Mouse (Mus musculus) liver, adult 2 months (tissue): Measurements from ENCODE around the gene Xntrpc. TPM values are rescaled to one million over a fixed set of nuclear protein-coding genes. Genes with fewer than 3 reads are reported as not detected.
"Not testable (repeated sequence)": the region's sequence is repeated elsewhere in the genome, so short reads cannot be mapped to it uniquely, and the experiment has no call there.

ENCODE experiments used
- DNase-seq: peaks from one replicate; pipeline ENCODE4 v3.0.0-alpha.2; 2011; ENCODE audit warnings: low read depth, low spot score; ENCODE audit errors: extremely low read depth
- H3K27ac ChIP-seq: fragments of 200-500 bp; replicated peaks from 2 replicates; pipeline ENCODE4 v1.5.1; 2012; ENCODE audit warnings: low read depth, mild to moderate bottlenecking, control low read depth, inconsistent platforms, low read length; ENCODE audit not compliant: insufficient read depth
- H3K27me3 ChIP-seq: fragments of 200-500 bp; 2 replicates; pipeline ENCODE4 v1.6.1; 2012; ENCODE audit warnings: mild to moderate bottlenecking, moderate library complexity, low read length, inconsistent platforms; ENCODE audit not compliant: control insufficient read depth, insufficient read depth
- H3K36me3 ChIP-seq: fragments of 200-500 bp; 2 replicates; pipeline ENCODE4 v1.6.1; 2012; ENCODE audit warnings: low read length, inconsistent platforms; ENCODE audit not compliant: control insufficient read depth, insufficient read depth
- H3K4me1 ChIP-seq: fragments of 200-500 bp; 2 replicates; pipeline ENCODE4 v1.6.1; 2011; ENCODE audit warnings: low read length; ENCODE audit not compliant: control insufficient read depth, insufficient read depth
- H3K4me3 ChIP-seq: fragments of 200-500 bp; 2 replicates; pipeline ENCODE4 v1.5.1; 2011; ENCODE audit warnings: low read depth, mild to moderate bottlenecking, control low read depth, low read length, moderate library complexity; ENCODE audit not compliant: insufficient read depth
- H3K79me2 ChIP-seq: fragments of 200-500 bp; 2 replicates; pipeline ENCODE4 v1.6.1; 2012; ENCODE audit warnings: inconsistent platforms, mild to moderate bottlenecking, low read length, moderate library complexity; ENCODE audit not compliant: control insufficient read depth, insufficient read depth
- H3K9ac ChIP-seq: fragments of 200-500 bp; 2 replicates; pipeline ENCODE4 v1.6.1; 2012; ENCODE audit warnings: low read depth, mild to moderate bottlenecking, control low read depth, inconsistent platforms, low read length
- CTCF ChIP-seq: fragments of 200-500 bp; IDR thresholded peaks from 2 replicates; pipeline ENCODE4 v1.5.1; 2011; ENCODE audit warnings: low read depth, low read length, control low read depth
- POLR2A ChIP-seq: fragments of 200-500 bp; IDR thresholded peaks from 2 replicates; pipeline ENCODE4 v1.6.1; 2011; ENCODE audit warnings: low read length, control low read depth; ENCODE audit not compliant: insufficient read depth; ENCODE audit errors: extremely low read depth
- WGBS: fragments of 180-500 bp; shearing (Covaris S2); methylation state at CpG from one replicate; pipeline ENCODE4 v1.1.7; 2018; 5-methylcytosine and 5-hydroxymethylcytosine counted together
- polyA plus RNA-seq: library from polyadenylated mRNA; depleted of rRNA; stranded (reverse); fragments of >200 nt; gene quantifications from 2 replicates; pipeline ENCODE4 v1.2.3, GENCODE M21; 2012
- total RNA-seq: library from RNA; depleted of rRNA; stranded (reverse); fragments of >200 nt; gene quantifications from 2 replicates; pipeline ENCODE4 v1.2.3, GENCODE M21; 2014

The Xntrpc gene
- total and polyA plus RNA-seq, 2 experiments: 0.18 to 0.75 TPM

- 95% methylated on average over 3 of the region's 3 CpGs for WGBS
- peaks cover 46% of the 10 kb centered on the region for H3K36me3 ChIP-seq
- H3K27me3 ChIP-seq: no peaks in the 10 kb centered on the region
Observed at GRCm38 (mm10) chr7:102037318-102037717, 28.2 kb upstream of the Xntrpc start.

GRCm38 (mm10) chr7:102042314-102042713, 23.2 kb upstream of the Xntrpc start:
- H3K79me2 ChIP-seq: peaks cover 7% of the 10 kb centered on the region; the same call in 1 of the 2 replicates
- peaks cover 27% of the 10 kb centered on the region for H3K36me3 ChIP-seq
- no peak overlapping the region for H3K27ac ChIP-seq
- H3K9ac ChIP-seq: no peak overlapping the region
- 42% methylated on average over 2 of the region's 2 CpGs for WGBS
- no peak for TF ChIP-seq POLR2A
- no peak for TF ChIP-seq CTCF
- no peak overlapping the region for H3K4me3 ChIP-seq
- H3K4me1 ChIP-seq: no peaks in the 10 kb centered on the region
- H3K27me3 ChIP-seq: no peaks in the 10 kb centered on the region
- peak; percentile 28 for DNase-seq

More at GRCm38 (mm10) chr7:102037318-102037717, 28.2 kb upstream of the Xntrpc start:
- H3K79me2 ChIP-seq: no peaks in the 10 kb centered on the region
- no peak overlapping the region for H3K9ac ChIP-seq
- H3K4me1 ChIP-seq: no peaks in the 10 kb centered on the region
- no peak overlapping the region for H3K27ac ChIP-seq
- no peak overlapping the region for H3K4me3 ChIP-seq
- TF ChIP-seq POLR2A (no peak), CTCF (no peak)
- no peak for DNase-seq

GRCm38 (mm10) chr7:102048524-102048923, 17.0 kb upstream of the Xntrpc start:
- H3K4me1 ChIP-seq, H3K4me3 ChIP-seq, H3K27ac ChIP-seq, H3K9ac ChIP-seq, H3K36me3 ChIP-seq, H3K27me3 ChIP-seq: not testable (repeated sequence)
- TF ChIP-seq CTCF: 0 out of 2 replicates have a peak, but pooled peaks have one; percentile 13
- H3K79me2 ChIP-seq: peaks cover 12% of the 10 kb centered on the region; the same call in 1 of the 2 replicates
- DNase-seq: peak; percentile 35

GRCm38 (mm10) chr7:102061353-102061752, 4.2 kb upstream of the Xntrpc start:
- Histone ChIP-seq H3K4me1 (peaks cover 37% of the 10 kb centered on the region), H3K36me3 (no peaks in the 10 kb centered on the region; the same call in 1 of the 2 replicates), H3K27me3 (no peaks in the 10 kb centered on the region), H3K9ac (no peak overlapping the region), H3K79me2 (peaks cover 24% of the 10 kb centered on the region; the same call in 1 of the 2 replicates), H3K4me3 (no peak overlapping the region), H3K27ac (no peak overlapping the region)
- no peak for DNase-seq
- 70% methylated on average over 3 of the region's 3 CpGs for whole genome bisulfite sequencing
- TF ChIP-seq CTCF (no peak), POLR2A (no peak)

- H3K27me3 ChIP-seq: no peaks in the 10 kb centered on the region
- no peak overlapping the region for H3K4me3 ChIP-seq
- DNase-seq: peak; percentile 53
- H3K79me2 ChIP-seq: peaks cover 19% of the 10 kb centered on the region; the same call in 1 of the 2 replicates
- no peak overlapping the region for H3K27ac ChIP-seq
- TF ChIP-seq POLR2A (no peak), CTCF (no peak)
- no peak overlapping the region for H3K9ac ChIP-seq
- no peaks in the 10 kb centered on the region; the same call in 1 of the 2 replicates for H3K36me3 ChIP-seq
- H3K4me1 ChIP-seq: peaks cover 37% of the 10 kb centered on the region
- 20% methylated on average over 1 of the region's 1 CpGs for WGBS
Observed at GRCm38 (mm10) chr7:102062203-102062602, 3.3 kb upstream of the Xntrpc start.

GRCm38 (mm10) chr7:102063891-102064290, 1.6 kb upstream of the Xntrpc start:
- no peak for TF ChIP-seq POLR2A
- no peak for TF ChIP-seq CTCF
- 44% methylated on average over 9 of the region's 9 CpGs for WGBS

More at GRCm38 (mm10) chr7:102063891-102064290, 1.6 kb upstream of the Xntrpc start:
- no peak for DNase-seq
- Histone ChIP-seq H3K9ac (no peak overlapping the region), H3K27ac (no peak overlapping the region), H3K4me3 (no peak overlapping the region; the same call in 1 of the 2 replicates), H3K27me3 (no peaks in the 10 kb centered on the region), H3K36me3 (no peaks in the 10 kb centered on the region), H3K4me1 (peaks cover 33% of the 10 kb centered on the region), H3K79me2 (peaks cover 14% of the 10 kb centered on the region; the same call in 1 of the 2 replicates)
